In the genomic region with DNA sequence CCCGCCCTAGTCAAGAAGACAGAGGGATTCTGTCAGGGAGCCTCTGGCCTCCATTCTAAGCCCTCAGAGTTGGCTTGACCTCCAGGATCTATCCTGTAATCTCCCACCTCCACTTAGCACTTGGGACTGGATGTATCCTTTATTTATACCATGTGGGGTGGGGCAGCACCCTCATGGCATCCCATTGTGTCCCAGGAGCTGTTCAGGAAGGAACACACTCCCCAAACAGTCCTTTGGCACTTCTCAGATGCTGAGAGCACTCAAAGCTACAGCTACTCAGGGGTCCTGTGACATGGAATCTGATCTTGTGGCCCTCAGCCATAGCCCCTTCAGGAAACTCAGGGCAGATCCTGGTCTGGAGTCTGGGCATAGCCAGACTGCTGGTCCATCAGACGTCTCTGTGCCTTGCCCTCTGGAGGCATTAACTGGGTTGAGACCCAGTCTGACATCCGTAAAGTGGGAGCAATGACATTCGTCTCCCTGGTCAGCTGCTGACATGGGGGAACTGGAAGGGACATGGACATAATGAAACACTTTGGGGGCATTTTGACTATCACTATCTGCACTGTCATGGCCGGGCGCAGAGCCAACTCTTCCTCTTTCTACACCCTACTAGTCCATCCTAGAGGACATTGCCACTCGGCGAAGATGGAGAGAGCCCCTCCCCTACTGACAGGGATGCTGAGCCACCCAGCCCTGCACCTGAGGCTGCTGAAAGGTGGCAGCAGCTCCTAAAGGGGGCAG, we compare ENCODE assay signal across 11 mouse cellular contexts. TPM values are rescaled to one million over a fixed set of nuclear protein-coding genes. Genes with fewer than 3 reads are reported as not detected.
A peak's percentile ranks its signal among the peaks of the same experiment; 100 is the strongest.
DNase-seq lines count a peak whose midpoint lies in the region; ATAC-seq and TF ChIP-seq lines count a peak whose summit lies in the region.
"Had no signal": no experiment of that assay in that cellular context is flagged by ENCODE, and none has a peak within 500 bp of the region (broad histone marks: within the 10 kb centered on the region; RNA-seq: fewer than 3 reads in every experiment).

No protein-coding gene starts in this region.

- peak overlapping the region; percentile 93 for H3K27ac ChIP-seq in hindbrain, embryonic 10.5 days
- H3K27ac ChIP-seq in hindbrain, embryonic 14.5 days: no peak overlapping the region

- TF ChIP-seq CTCF in lung, adult 2 months (IDR thresholded peaks at IDR 0.05; ENCODE audit: insufficient read depth, low read length): no peak

- no peak for TF ChIP-seq POLR2A in lung, adult 2 months (IDR thresholded peaks at IDR 0.05; ENCODE audit: borderline replicate concordance, extremely low read depth, low read depth, low read length)

- peaks cover 64% of the 10 kb centered on the region for H3K4me1 ChIP-seq in hindbrain, embryonic 10.5 days (replicated peaks)
- H3K4me1 ChIP-seq in hindbrain, embryonic 14.5 days (replicated peaks; ENCODE audit: control insufficient read depth, insufficient read depth, low read length): peaks cover 42% of the 10 kb centered on the region
- H3K4me1 ChIP-seq in lung, adult 2 months (ENCODE audit: control insufficient read depth, insufficient read depth, low read length): peaks cover 47% of the 10 kb centered on the region

- no peak overlapping the region for H3K9ac ChIP-seq in hindbrain, embryonic 14.5 days

- no peak for ATAC-seq in hindbrain, embryonic 14.5 days (ENCODE audit: low FRiP score)

- H3K4me3 ChIP-seq in hindbrain, embryonic 10.5 days: peak overlapping the region; percentile 95
- H3K4me3 ChIP-seq in hindbrain, embryonic 14.5 days (replicated peaks; ENCODE audit: low read length): no peak overlapping the region
- no peak overlapping the region for H3K4me3 ChIP-seq in lung, adult 2 months (replicated peaks; ENCODE audit: extremely low read depth, low read depth, low read length)
- H3K4me3 ChIP-seq: heart, embryonic 10.5 days had no signal

- 0 out of 2 replicates have a peak, but pooled peaks cover 6% of the 10 kb centered on the region for H3K27me3 ChIP-seq in hindbrain, embryonic 10.5 days (ENCODE audit: insufficient read depth, poor library complexity, severe bottlenecking)
- H3K27me3 ChIP-seq in hindbrain, embryonic 14.5 days (ENCODE audit: control insufficient read depth, insufficient read depth, low read length): no peaks in the 10 kb centered on the region

- 75% methylated on average over 8 of the region's 8 CpGs for WGBS in hindbrain, embryonic 10.5 days
- 57% methylated on average over 8 of the region's 8 CpGs for WGBS in hindbrain, embryonic 14.5 days
- 49% methylated on average over 8 of the region's 8 CpGs for WGBS in lung, adult 2 months

- no peaks in the 10 kb centered on the region for H3K9me3 ChIP-seq in hindbrain, embryonic 10.5 days
- H3K9me3 ChIP-seq in hindbrain, embryonic 14.5 days (ENCODE audit: control insufficient read depth, low read length): no peaks in the 10 kb centered on the region
- H3K9me3 ChIP-seq: heart, embryonic 10.5 days had no signal

- H3K36me3 ChIP-seq in hindbrain, embryonic 10.5 days: no peaks in the 10 kb centered on the region
- no peaks in the 10 kb centered on the region for H3K36me3 ChIP-seq in hindbrain, embryonic 14.5 days (replicated peaks; ENCODE audit: control insufficient read depth, insufficient read depth)
- H3K36me3 ChIP-seq: heart, embryonic 10.5 days had no signal

- no peak overlapping the region for H3K4me2 ChIP-seq in hindbrain, embryonic 14.5 days (replicated peaks)

- DNase-seq in hindbrain, embryonic 10.5 days (ENCODE audit: low spot score): no peak
- no peak for DNase-seq in hindbrain, embryonic 14.5 days (ENCODE audit: low spot score)
- DNase-seq in right cerebral cortex, postnatal 4 days: peak; percentile 53
- DNase-seq in right cerebral cortex, postnatal 36 days (ENCODE audit: low spot score in 2 of 2): no peak
- peak; percentile 38 for DNase-seq in lung, adult 2 months
- peak; percentile 66 for DNase-seq in testis, postnatal 10 days (ENCODE audit: low spot score)
- no peak for DNase-seq in adrenal gland, adult 18-20 months (ENCODE audit: low spot score in 2 of 2)
- no peak for DNase-seq in kidney, postnatal 14 days

RNA-seq across cellular contexts. Expression of a gene that starts 2.2 kb away (rescaled TPM):
- polyA plus RNA-seq in hindbrain, embryonic 10.5 days (2016; fragmentation: Nextera tagmentation; extraction: Ambion mirVana): 29.0 and 42.2 TPM in 2 replicates
- 73.1 and 79.2 TPM in 2 replicates for polyA plus RNA-seq in hindbrain, embryonic 14.5 days (2014; fragmentation: Nextera tagmentation; extraction: Ambion mirVana)
- polyA plus RNA-seq in lung, adult 2 months (2012; rRNA removed): 27.9 and 34.5 TPM in 2 replicates
- total RNA-seq in adrenal gland, adult 18-20 months (2021): 10 to 100 TPM; 36.9 to 37.5 TPM

RNA-seq across cellular contexts. Expression of a gene that starts 12.6 kb away (rescaled TPM):
- polyA plus RNA-seq in hindbrain, embryonic 10.5 days (2016; fragmentation: Nextera tagmentation; extraction: Ambion mirVana): 1.5 and 4.2 TPM in 2 replicates
- polyA plus RNA-seq in hindbrain, embryonic 14.5 days (2014; fragmentation: Nextera tagmentation; extraction: Ambion mirVana): 1.4 and 1.7 TPM in 2 replicates
- polyA plus RNA-seq in lung, adult 2 months (2012; rRNA removed): 0.10 and 0.15 TPM in 2 replicates
- under 1 TPM in 1 of 2 experiments, not detected in 1; 0.10 TPM for total RNA-seq in adrenal gland, adult 18-20 months (2021)
- total RNA-seq: CH12.LX had no signal
- polyA plus RNA-seq: heart, embryonic 10.5 days; kidney, embryonic 14.5 days had no signal

RNA-seq across cellular contexts. Expression of a gene that starts 46.5 kb away (rescaled TPM):
- polyA plus RNA-seq in hindbrain, embryonic 10.5 days (2016; fragmentation: Nextera tagmentation; extraction: Ambion mirVana): 33.9 TPM in 2 replicates
- 29.4 and 30.2 TPM in 2 replicates for polyA plus RNA-seq in hindbrain, embryonic 14.5 days (2014; fragmentation: Nextera tagmentation; extraction: Ambion mirVana)
- polyA plus RNA-seq in lung, adult 2 months (2012; rRNA removed): 15.2 and 17.1 TPM in 2 replicates
- total RNA-seq in adrenal gland, adult 18-20 months (2021): 10 to 100 TPM; 14.6 to 15.3 TPM

RNA-seq across cellular contexts. Expression of a gene that starts 54.4 kb away (rescaled TPM):
- polyA plus RNA-seq in hindbrain, embryonic 10.5 days (2016; fragmentation: Nextera tagmentation; extraction: Ambion mirVana): 278 and 297 TPM in 2 replicates
- 148 and 149 TPM in 2 replicates for polyA plus RNA-seq in hindbrain, embryonic 14.5 days (2014; fragmentation: Nextera tagmentation; extraction: Ambion mirVana)
- polyA plus RNA-seq in lung, adult 2 months (2012; rRNA removed): 108 and 114 TPM in 2 replicates
- 100 to 1,000 TPM; 179 to 198 TPM for total RNA-seq in adrenal gland, adult 18-20 months (2021)

Comparison
In these comparisons a context has a peak if more than half of its experiments do, and no peak if none do; other contexts are left out.
1. DNase-seq: peak in right cerebral cortex, postnatal 4 days (single experiment), lung, adult 2 months (single experiment) and testis, postnatal 10 days (single experiment); none in hindbrain, embryonic 10.5 days (single experiment), hindbrain, embryonic 14.5 days (single experiment), right cerebral cortex, postnatal 36 days (0 of 2), adrenal gland, adult 18-20 months (0 of 2) and kidney, postnatal 14 days (single experiment).